Mouse (Mus musculus) cerebellum, adult (tissue): ENCODE measurements at regions not wholly inside any gene's neighbourhood (a gene's known extent, or its start where the extent isn't known, plus 50 kb on each side); places are given as distances from the start of the nearest gene placed in this dataset.
"Not testable (repeated sequence)": the region's sequence is repeated elsewhere in the genome, so short reads cannot be mapped to it uniquely, and the experiment has no call there.

ENCODE experiments used
- ATAC-seq: cut with Nextera tagmentation; 2 replicates; pipeline ENCODE4 v1.9.2; 2017; ENCODE audit warnings: mild to moderate bottlenecking, moderate library complexity, mixed read lengths; ENCODE audit not compliant: insufficient number of reproducible peaks, low FRiP score, low TSS enrichment

DNA sequence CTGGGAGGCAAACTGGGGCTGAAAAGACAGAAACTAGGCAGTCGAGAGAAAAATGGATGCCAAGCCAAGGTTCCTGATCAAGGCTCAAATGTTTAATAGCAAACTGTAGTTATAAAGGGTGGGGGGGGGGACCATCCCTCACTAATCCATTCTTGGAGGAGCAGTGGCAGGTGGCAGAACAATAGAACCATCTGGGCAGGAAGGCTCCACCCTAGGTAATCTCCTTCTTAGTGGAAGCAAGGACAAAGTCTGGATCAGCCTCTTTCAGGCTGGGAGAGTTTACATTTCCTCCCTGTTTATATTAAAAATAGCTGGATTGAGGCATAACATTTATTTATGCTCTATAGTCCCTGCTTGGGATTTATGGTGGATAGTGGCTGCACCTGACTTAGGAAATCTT, 180.8 kb downstream of the Cdh9 start:
- no peak for ATAC-seq

DNA sequence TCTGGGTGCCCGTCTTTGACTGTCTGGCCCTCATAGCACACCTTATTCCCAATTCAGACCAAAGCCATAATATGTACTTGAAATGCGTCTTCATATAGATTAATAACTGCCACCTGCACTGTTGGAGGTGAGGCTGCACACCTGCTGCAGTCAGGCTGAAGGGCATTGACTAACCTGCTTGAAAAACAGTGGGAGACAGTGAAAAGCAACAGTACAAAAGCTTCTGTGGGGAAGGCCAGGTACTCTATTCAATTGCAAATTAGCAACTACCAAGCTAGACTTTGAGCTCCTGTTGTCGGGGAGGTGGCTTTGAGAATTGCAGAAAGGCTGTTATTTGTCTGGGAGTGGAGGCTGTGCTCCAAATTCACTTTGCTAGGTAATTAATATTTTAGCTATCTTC, 181.4 kb downstream of the Cdh9 start:
- ATAC-seq = not testable (repeated sequence)

DNA sequence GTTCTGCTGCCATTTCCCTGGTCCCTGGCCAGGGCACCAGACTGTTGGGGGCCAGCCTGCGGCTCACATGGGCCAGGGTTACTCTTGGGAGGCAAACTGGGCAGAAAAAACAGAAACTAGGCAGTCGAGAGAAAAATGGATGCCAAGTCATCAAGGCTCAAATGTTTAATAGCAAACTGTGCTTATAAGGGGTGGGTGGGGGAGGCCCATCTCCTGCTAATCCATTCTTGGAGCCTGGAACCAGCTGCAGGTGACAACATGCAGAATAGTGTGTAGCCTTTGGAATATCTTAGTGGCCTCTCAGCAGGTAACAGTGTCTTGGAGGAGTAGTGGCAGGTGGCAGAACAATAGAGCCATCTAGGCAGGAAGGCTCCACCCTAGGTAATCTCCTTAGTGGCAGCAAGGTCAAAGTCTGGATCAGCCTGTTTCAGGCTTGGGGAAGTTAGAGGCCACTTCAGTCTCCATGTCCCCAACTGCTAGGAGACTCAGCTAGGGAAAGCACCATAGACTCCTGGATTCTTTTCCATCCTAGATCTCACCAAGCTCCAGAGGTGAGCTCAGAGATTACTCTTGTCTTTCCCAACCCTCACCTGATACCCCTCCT, 186.5 kb downstream of the Cdh9 start:
- ATAC-seq = no peak

DNA sequence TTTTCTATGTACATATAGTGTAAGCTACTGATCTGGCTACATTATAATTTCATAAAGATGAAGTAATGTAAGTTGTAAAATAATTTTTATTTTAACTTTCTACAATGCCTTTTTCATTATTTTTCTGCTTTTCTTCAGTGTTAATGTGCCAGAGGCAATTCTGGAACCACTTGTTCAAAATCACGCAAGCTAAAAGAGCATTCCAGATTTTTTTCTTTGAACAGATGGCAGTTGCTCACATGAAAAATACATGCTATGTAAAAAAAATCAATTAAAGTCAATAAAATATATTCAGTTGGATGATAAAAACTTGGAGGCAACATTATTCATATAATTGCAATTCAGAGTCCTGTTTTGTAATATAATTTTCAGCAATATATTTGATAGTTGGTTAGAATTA, 194.7 kb downstream of the Cdh9 start:
- ATAC-seq = no peak

DNA sequence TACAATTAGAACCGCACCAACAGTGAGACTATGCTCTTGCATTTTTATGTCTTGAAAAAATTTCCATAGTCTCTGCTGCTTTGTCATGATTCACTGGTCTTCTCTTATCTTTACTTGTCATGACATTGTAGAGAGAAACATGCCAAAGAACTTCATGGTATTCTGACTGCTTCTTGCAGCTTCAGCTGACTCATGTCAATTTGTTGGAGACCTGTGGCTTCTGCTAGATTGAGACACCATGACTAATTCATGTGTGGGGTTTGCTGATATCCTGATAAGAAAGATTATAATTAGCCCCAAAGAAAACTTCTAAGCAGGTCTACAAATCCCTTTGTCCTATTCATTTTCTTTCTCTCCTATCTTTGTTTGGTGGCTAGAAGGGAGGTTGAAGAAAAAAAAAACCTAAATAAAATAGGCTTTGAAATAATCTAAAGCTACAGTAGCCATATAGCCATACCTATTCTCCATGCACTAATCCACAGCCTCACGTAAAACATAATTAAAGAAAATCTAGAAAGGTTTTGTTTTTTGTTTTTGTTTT, 204.7 kb downstream of the Cdh9 start:
- no peak for ATAC-seq

DNA sequence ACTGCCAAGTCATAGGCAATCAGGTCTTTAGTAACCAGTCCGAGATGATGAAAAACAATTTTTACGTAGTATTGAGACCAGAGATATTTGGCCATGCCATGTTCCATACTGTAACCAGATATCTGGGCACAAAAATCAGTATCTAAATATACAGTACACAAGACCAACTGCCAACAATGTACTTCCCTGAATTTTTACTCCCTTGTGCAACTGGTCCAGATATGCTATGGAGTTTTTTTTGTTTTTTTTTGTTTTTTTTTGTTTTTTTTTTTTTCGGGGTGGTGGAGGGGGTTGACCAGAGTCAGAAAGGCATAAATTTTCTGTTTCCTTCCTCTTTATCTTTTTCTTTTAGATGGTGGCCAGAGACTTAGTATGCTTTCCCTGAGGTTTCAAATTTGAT, 205.9 kb downstream of the Cdh9 start:
- no peak for ATAC-seq

DNA sequence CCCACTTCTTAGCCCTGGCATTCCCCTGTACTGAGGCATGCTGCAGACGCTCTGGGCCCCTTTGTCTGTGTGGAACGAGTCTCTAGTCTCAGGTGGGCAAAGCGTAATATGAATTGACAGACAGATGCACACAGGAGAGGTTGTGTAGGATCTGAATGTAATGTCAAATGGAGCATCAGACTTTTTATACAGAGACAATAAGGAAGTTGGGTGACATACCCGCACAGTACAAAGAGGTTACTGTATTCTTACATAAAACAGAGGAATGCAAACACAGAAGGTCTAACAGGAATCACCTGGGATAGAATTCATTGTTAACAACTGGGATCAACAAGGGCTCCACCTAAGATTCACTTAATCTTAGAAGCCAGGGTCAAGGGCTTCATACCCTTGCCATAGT, 247.3 kb downstream of the Cdh9 start:
- ATAC-seq = not testable (repeated sequence)

DNA sequence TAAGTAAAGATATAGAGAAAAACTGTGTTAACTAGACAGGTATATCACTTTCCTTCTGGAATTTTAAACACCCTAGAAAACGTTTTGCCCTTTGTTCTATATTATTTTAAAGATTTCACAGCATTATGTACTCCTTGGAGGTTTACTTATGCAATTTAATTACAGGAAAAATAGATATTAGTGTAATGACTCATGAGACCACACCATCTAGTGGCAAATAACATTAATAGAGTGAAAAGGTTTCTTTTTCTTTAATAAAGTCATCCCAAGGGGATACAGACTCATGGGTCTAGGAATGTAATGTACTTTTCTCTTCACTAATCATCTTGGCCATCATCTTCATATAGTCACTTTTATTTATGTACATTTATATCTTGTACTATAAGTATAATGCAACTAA, 262.3 kb downstream of the Cdh9 start:
- ATAC-seq = no peak

DNA sequence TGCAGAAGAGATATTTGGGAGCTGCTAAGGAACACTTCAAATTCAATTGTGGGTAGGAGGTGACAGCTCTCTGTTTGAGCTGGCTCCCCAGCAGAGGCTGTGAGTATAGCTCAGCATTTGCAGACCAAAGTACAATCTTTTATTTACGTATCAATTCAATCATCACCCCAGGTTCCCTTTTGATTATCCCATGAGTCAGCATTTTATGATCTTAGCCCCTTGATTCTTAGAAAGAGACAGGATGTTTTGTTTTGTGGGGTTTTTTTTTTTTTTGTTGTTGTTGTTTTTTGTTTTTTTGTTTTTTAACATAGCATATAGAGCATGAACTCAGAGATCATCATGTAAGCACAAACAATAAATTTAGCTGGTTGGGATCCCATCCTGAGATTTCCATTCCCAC, 267.1 kb downstream of the Cdh9 start:
- no peak for ATAC-seq

DNA sequence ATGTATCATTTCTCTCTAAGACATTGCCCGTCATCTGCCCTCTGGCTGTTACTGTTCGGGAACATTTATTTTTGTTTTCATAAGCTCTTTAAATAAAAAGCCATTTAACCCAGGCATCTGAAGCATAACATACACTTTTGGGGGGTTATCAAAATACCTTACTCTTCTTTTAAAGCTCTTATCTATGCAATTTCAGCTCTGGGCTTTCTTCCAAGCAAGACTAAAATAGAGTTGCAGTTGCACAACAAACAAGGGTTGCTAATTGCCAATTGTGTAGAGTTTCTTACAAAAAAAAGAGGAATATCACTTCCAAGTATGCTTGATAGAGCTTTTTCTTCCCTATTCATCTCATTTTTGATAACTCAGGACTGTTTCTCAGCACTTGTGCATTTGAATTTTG, 277.6 kb downstream of the Cdh9 start:
- ATAC-seq = no peak

DNA sequence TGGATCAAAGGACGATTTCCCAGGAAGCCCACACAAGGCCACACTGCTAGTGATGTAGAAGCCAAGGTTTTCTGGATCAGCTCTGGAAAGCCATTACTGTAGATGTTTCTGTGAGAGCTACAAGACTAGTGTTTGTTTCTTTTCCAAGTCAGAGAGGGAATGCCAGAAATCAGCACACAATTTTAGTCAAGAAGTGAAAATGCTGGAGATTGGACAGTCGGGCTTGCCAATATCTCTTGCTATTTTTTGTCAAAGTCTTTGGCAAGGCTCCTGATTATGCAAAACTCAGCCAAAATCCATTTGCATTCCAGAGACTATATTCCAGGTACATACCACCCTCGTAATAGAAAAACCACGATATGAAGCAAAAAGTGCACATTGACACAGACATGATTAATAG, 279.3 kb downstream of the Cdh9 start:
- no peak for ATAC-seq

DNA sequence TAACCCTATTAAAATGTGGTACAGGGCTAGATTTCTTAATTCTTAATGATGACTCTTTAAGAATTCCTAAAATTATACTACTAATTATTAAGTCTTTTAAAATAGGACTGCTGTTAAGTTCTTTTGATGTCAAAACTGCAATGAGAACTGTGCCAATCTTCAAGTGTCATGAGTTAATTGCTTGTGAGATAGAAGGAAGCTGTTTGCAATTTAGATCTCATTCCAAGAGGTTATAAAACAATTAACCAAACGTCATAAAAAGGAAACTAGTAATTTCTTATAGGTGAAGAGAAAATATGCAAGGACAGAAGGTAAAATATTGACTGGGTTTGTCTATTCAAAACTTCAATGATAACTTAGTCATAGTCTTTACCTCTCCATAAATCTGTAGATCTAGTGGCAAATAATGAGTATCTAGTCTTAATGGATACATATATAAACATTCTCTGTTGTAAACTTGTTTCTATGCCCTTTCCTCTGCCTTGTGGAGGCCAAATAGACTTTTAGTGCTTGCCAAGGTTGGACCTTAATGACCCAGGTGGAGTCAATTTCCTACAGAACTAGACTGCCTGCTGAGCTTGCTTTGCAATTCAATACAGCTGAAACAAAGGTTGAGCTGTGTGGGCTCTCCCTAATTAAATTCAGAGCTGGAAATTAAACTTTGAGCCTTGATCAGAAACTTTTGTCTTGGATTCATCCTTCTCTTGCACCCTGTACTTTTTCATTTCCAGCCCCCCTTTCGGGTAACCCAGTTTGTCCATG, 320.5 kb downstream of the Cdh9 start:
- no peak for ATAC-seq

DNA sequence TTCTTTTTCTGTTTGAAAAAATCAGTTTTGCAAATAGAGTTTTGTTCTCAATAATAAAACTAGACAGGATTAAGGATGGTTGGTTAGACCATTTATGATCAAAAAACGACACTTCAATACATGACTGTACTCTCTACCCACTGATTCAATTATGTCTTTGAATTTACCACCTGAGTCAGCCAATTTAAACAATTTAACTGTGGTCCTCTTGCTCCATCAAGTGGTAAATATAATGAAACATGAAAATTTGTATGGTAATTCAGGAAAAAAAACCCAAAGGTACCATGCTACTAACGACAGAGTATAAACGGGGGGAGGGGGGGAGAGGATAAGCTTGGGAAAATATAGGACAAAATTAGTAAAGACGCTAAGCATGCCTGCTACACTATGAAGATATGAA, 341.2 kb downstream of the Cdh9 start:
- no peak for ATAC-seq

DNA sequence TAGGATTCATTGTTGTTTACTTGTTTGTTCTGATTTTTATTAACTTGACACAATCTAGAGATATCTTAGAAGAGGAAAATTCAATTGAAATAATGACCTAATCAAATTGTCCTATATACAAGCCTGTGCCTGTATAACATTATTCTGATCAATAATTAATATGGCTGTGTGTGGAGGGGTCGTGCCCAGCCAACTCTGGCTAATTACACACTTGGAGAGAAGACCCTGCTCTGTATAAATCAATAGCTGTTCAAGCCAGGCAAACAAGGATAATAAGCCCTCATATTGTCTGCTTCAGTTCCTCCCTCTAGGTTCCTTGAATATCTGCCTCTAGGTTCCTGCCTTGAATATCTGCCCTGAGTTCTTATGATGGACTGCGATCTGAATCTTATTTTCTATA, 355.5 kb downstream of the Cdh9 start:
- no peak for ATAC-seq

DNA sequence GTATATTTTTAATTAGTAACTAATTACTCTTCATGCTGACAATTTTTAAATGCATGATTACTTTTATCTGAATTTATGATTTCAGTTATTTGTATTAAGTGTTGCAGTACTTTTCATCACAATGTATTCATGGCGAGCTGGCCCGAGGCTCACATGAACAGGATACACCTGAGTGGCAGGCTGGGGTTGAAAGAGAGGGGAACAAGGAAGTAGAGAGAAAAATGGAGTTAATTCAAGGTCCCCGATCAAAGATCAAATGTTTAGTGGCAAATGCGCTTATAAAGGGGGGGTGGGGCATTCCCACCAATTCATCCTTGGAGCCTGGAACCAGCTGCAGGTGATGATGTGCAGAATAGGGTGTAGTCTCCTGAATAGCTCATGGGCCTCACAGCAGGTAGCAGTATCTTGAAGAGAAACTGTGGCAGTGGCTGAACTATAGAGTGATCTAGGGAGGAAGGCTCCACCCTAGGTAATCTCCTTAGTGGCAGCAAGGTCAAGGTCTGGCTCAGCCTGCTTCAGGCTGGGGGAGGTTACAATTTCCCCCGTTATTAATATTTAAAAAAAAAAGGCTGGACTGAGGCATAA, 360.2 kb downstream of the Cdh9 start:
- ATAC-seq = no peak

DNA sequence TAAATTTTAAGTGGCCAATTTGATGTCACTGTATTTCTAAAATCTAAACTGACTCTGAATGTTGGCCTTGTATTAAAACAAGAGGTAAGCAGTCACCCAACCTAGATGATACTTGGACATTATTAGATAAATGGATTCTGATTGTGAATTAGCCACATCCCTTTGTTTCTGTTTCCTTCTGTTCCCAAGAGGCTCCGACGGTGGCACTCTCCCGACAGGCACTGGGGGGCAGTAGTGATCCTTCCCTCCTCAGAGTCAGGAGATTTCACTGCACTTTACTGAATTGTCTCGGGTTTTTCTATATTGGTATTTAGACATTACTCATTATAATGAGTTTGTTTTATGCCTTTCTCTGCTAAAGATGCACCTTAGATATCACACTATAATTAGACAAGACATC, 370.4 kb downstream of the Cdh9 start:
- ATAC-seq = peak; percentile 49

DNA sequence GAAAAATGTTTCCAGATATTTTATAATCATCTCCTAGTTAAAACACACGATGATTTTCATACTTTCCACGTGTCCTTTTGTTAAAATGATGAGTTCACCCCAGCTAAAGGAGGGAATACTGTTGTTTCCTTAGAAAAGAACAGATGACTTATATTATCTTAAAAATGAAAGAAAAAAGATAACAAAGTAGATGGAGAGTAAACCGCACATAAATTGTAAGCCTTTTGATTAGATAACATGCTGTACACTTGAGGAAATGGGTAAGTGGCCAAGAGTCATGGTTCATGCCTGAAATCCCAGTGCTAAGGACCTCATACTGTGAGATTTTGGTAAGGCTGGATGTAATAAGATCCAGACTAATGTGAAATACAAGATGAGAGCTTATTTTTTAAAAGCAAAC, 372.6 kb downstream of the Cdh9 start:
- ATAC-seq = no peak

DNA sequence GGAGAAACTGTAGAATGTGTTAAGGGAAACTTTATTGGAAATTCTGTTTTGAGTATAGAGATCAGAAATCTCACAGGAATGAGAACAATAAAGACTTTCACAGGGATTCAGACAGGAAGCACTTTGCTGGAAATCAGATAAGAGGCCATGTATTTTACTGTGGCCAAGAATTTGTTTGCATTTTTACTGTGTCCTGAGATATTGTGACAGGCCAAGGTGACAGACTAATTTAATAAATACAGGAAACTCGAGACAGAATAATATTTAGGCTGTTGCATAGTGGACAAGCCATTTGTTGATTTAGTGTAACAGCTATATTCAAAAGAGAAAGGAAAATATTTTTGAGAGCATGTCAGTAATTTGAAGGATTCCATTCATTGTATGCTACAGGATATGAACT, 407.2 kb downstream of the Cdh9 start:
- ATAC-seq = no peak

DNA sequence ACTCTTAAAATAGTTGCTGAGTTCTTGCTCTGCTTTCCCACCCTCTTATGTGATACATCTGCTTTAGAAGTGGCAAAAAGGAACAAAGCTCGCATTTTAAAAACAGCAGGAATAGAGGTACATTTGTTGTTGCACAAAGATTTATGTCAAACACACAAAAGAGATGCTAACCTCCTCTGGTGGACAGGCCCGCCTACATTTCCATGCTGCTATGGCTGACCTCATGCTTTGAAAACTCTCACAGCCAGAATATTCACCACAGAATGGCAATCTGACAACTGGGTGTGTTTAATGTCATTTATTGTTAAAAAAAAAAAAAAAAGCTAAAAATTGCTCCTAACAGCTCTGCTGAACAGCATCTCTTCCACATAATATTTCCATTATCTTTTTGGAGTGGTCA, 451.6 kb downstream of the Cdh9 start:
- ATAC-seq = no peak

DNA sequence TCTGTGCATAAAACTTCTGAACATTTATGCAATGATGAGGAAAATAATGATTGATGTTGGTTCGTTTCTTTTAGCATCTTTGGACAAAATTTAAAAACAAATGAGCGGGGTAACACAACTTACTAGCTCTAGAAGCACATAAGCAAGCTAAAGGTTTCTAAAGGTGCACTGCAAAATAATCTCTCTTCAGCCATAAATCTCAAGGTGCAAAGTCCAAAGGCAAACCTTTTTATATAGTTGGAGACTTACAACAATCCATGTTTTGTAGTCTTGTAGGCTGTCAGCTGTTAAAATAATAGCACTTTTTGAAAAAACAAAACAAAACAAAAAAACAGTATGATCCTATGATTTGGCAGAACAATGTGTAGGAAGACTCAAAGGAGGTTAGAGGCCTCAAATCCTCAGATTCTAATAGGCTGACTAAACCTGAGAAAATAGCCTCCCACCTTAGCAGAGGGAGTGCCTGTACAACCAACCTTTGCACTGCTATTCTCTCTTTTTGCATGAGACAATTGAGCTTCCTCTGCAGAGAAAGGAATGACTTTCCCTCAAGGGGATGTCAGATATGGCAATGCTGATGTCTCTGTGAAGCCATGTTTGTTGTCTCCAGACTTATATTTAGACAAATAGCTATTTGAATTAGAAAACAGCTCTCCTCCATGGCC, 452.9 kb downstream of the Cdh9 start:
- no peak for ATAC-seq

DNA sequence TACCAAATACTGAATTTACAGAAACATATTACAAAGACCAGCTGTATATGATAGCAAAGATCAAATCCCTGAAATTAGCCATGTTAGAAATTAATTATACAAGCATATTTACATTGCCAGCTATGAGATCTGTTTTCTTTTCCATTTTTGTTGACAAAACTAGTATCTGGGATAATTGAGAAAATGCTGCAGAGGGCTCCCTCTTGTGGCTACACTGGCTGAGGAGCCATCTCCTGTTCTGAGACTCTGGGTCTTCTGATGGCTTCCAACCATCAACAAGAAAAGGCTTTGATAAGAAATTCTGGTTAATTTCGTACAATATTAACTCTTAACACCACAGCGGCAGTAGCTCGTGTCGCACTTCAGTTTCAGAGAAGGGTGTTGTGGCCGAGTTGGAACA, 466.9 kb downstream of the Cdh9 start:
- no peak for ATAC-seq
